Mouse (Mus musculus) hindbrain, embryonic 14.5 days (tissue): ENCODE measurements at regions not wholly inside any gene's neighbourhood (a gene's known extent, or its start where the extent isn't known, plus 50 kb on each side); places are given as distances from the start of the nearest gene placed in this dataset.

ENCODE experiments used
- ATAC-seq: fragments of 200-750 bp; cut with Nextera tagmentation; 2 replicates; pipeline ENCODE4 v1.8.0; 2017; ENCODE audit warnings: moderate number of reproducible peaks, mild to moderate bottlenecking, moderate TSS enrichment, moderate library complexity; ENCODE audit not compliant: low FRiP score
- DNase-seq: peaks from one replicate; pipeline ENCODE4 v3.0.0-alpha.2; 2015; ENCODE audit warnings: low spot score
- H3K27ac ChIP-seq: fragments of 300-500 bp; sonication (generic); 2 replicates; pipeline ENCODE4 v1.5.1; 2014; ENCODE audit warnings: mild to moderate bottlenecking, moderate library complexity
- H3K27me3 ChIP-seq: fragments of 300-500 bp; sonication (generic); 2 replicates; pipeline ENCODE4 v1.6.1; 2014; ENCODE audit warnings: mild to moderate bottlenecking, low read length, mixed read lengths; ENCODE audit not compliant: control insufficient read depth, insufficient read depth
- H3K36me3 ChIP-seq: fragments of 300-500 bp; sonication (generic); replicated peaks from 2 replicates; pipeline ENCODE4 v1.6.1; 2014; ENCODE audit not compliant: control insufficient read depth, insufficient read depth
- H3K4me1 ChIP-seq: fragments of 300-500 bp; sonication (generic); replicated peaks from 2 replicates; pipeline ENCODE4 v1.6.1; 2014; ENCODE audit warnings: antibody characterized with exemption, low read length, mixed read lengths; ENCODE audit not compliant: control insufficient read depth, insufficient read depth
- H3K4me2 ChIP-seq: fragments of 300-500 bp; sonication (generic); replicated peaks from 2 replicates; pipeline ENCODE4 v1.6.1; 2014; ENCODE audit warnings: mild to moderate bottlenecking, moderate library complexity
- H3K4me3 ChIP-seq: fragments of 300-500 bp; sonication (generic); replicated peaks from 2 replicates; pipeline ENCODE4 v1.5.1; 2014; ENCODE audit warnings: mild to moderate bottlenecking, low read length
- H3K9ac ChIP-seq: fragments of 300-500 bp; sonication (generic); 2 replicates; pipeline ENCODE4 v1.6.1; 2014
- H3K9me3 ChIP-seq: fragments of 300-500 bp; sonication (generic); 2 replicates; pipeline ENCODE4 v1.6.1; 2016; ENCODE audit warnings: low read length; ENCODE audit not compliant: control insufficient read depth
- WGBS: fragments of 180-500 bp; shearing (Covaris S2); extraction: QIAGEN DNeasy Blood & Tissue Kit; methylation state at CpG from one replicate; pipeline ENCODE4 v1.1.7; 2014; 5-methylcytosine and 5-hydroxymethylcytosine counted together

DNA sequence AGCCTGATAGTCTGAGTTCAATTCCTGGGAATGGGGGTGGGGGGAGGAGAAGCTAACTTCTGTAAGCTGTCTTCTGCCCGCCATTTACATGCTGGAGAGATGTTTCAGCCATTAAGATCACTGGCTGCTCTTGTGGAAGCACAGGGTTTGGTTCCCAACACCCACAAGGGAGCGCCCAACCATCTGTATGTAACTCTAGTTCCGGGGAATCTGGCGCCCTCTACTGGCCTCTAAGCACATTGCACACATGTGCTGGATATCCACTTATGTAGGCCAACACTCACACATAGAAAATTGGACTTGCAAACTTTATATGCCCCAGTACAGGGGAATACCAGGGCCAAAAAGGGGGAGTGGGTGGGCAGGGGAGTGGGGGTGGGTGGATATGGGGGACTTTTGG lies 126.9 kb downstream of the Postn start:
- no peak overlapping the region for H3K27ac ChIP-seq
- WGBS = 68% methylated on average over 4 of the region's 4 CpGs
- no peak overlapping the region for H3K4me3 ChIP-seq
- H3K9ac ChIP-seq = no peak overlapping the region
- no peak for DNase-seq
- no peak for ATAC-seq
- H3K4me2 ChIP-seq = no peak overlapping the region
- H3K36me3 ChIP-seq = no peaks in the 10 kb centered on the region
- no peaks in the 10 kb centered on the region for H3K4me1 ChIP-seq
- peaks cover 3% of the 10 kb centered on the region; the same call in 1 of the 2 replicates for H3K9me3 ChIP-seq
- no peaks in the 10 kb centered on the region for H3K27me3 ChIP-seq

DNA sequence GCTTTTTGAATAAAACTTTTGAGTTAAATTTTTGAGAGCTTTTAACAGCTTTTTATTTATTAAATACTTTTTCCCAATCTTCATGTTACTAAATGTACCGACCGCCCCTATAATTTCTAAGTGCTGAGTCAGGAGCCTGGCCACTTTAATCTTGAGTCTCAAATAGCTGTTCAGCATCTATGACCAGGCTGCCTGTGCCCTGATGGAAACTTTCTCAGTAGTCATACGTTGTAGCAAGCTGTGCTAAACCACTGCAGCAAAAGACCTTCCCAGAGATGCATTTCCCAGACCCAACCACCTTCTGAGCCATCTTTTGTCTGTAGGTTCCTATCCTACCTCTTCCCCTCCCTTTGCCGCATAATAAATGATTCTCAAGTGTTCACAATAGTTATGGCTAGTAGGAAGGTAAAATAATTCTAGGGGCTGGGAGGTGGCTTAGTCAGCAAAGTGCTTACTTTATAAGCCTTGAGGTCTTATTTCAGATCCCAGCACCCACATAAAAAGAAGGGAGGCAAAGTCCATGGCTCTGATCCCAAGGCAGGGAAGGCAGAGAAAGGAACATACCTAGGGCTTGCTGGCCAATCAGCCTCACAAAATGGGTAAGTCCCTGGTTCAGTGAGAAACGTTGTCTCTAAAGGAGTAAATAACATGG lies 129.5 kb downstream of the Postn start:
- H3K27me3 ChIP-seq = no peaks in the 10 kb centered on the region
- no peak for ATAC-seq
- peaks cover 3% of the 10 kb centered on the region; the same call in 1 of the 2 replicates for H3K9me3 ChIP-seq
- WGBS = 85% methylated on average over 5 of the region's 5 CpGs
- H3K4me1 ChIP-seq = no peaks in the 10 kb centered on the region
- no peak overlapping the region for H3K9ac ChIP-seq
- H3K4me3 ChIP-seq = no peak overlapping the region
- H3K4me2 ChIP-seq = no peak overlapping the region
- H3K27ac ChIP-seq = no peak overlapping the region
- no peak for DNase-seq
- H3K36me3 ChIP-seq = no peaks in the 10 kb centered on the region

DNA sequence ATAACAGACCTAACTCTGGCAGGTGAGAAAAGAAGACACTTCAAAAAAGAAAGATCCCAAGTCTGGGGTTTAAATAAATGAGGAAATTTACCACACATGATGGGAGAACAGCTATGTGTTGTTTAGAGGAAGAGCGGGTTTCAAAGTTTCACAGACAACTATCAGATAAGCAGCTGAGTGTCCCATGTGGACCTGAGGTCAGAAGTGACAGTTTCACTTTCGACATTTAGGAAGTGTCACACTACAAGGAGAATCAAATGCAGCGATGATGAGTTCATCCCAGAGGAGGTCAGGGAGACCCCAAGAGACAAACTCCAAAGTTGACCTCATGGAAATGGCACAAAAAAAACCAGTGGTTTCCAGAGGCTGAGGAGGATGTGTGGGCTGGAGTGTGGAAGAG lies 132.7 kb downstream of the Postn start:
- H3K9me3 ChIP-seq = no peaks in the 10 kb centered on the region
- no peaks in the 10 kb centered on the region for H3K27me3 ChIP-seq
- no peaks in the 10 kb centered on the region for H3K4me1 ChIP-seq
- no peaks in the 10 kb centered on the region for H3K36me3 ChIP-seq
- no peak overlapping the region for H3K27ac ChIP-seq
- no peak overlapping the region for H3K4me2 ChIP-seq
- ATAC-seq (no peak), DNase-seq (no peak)
- no peak overlapping the region for H3K4me3 ChIP-seq
- WGBS = 87% methylated on average over 3 of the region's 3 CpGs
- no peak overlapping the region for H3K9ac ChIP-seq

DNA sequence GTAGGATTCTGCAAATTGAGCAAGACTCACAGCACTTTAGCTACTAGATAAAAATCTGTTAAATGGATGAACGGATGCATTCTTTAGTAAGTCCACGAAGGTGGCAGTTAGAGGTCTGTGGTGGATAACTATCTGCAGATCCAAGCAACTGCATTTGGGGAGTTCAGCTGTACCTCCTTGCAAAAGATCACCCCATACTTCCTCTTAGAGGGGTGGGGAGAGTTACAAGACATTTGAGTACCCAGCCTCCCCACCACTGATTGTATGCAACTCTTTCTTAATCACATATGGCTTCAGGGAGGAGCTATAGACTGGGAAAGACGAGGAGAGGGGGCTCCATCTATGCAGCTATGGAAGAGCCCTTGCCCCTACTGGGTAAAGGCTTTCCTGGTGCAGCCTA lies 144.1 kb downstream of the Postn start:
- no peak overlapping the region for H3K27ac ChIP-seq
- no peaks in the 10 kb centered on the region for H3K9me3 ChIP-seq
- ATAC-seq (no peak), DNase-seq (no peak)
- 77% methylated on average over 3 of the region's 3 CpGs for WGBS
- H3K4me3 ChIP-seq = no peak overlapping the region
- H3K4me2 ChIP-seq = no peak overlapping the region
- no peaks in the 10 kb centered on the region for H3K27me3 ChIP-seq
- no peaks in the 10 kb centered on the region for H3K4me1 ChIP-seq
- H3K9ac ChIP-seq = no peak overlapping the region
- H3K36me3 ChIP-seq = no peaks in the 10 kb centered on the region

DNA sequence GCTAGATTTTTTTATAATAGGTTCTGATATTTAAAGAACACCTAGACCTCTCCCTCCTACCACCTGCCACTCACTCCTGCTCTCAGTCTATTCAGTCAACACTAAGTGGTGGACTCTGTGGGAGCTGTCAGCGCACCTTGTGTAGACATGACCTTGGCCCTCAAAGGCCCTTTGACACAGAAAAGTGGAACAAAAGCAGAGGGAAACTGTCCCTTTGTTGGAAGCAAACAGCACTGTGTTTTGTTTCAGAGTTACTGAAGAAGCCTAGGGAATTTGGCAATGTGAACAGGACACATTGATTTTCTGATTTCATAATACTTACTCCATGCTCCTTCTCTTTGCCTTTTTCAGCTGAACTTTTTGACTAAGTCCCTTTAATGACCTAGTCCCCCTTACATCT lies 146.7 kb downstream of the Postn start:
- no peaks in the 10 kb centered on the region for H3K36me3 ChIP-seq
- no peaks in the 10 kb centered on the region for H3K9me3 ChIP-seq
- no peak overlapping the region for H3K4me2 ChIP-seq
- DNase-seq (no peak), ATAC-seq (no peak)
- H3K4me1 ChIP-seq = no peaks in the 10 kb centered on the region
- no peak overlapping the region for H3K9ac ChIP-seq
- 76% methylated on average over 1 of the region's 1 CpGs for WGBS
- H3K4me3 ChIP-seq = no peak overlapping the region
- H3K27ac ChIP-seq = no peak overlapping the region
- no peaks in the 10 kb centered on the region for H3K27me3 ChIP-seq

DNA sequence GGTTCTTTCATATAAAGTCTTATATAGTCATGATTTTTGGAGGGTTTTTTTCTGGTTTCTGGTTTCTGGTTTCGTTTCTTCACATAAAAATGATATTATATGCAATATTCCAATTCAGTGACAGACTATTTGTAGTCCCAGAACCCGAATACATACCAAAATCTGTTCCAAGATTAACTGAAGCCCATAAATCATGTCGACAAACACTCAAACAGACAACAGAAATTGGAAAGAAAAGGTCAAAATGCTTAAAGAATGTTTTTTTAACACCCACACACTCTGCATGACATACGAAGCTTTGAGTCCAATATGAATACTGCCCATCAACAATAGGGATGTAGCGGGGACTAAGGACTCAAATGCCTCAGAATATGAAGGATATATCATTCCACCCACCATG lies 148.0 kb downstream of the Postn start:
- no peak for ATAC-seq
- no peak overlapping the region for H3K4me3 ChIP-seq
- no peaks in the 10 kb centered on the region for H3K4me1 ChIP-seq
- DNase-seq = no peak
- no peak overlapping the region for H3K4me2 ChIP-seq
- H3K9ac ChIP-seq = no peak overlapping the region
- H3K27me3 ChIP-seq = no peaks in the 10 kb centered on the region
- no peaks in the 10 kb centered on the region for H3K9me3 ChIP-seq
- H3K36me3 ChIP-seq = no peaks in the 10 kb centered on the region
- no peak overlapping the region for H3K27ac ChIP-seq
- 76% methylated on average over 5 of the region's 5 CpGs for WGBS

DNA sequence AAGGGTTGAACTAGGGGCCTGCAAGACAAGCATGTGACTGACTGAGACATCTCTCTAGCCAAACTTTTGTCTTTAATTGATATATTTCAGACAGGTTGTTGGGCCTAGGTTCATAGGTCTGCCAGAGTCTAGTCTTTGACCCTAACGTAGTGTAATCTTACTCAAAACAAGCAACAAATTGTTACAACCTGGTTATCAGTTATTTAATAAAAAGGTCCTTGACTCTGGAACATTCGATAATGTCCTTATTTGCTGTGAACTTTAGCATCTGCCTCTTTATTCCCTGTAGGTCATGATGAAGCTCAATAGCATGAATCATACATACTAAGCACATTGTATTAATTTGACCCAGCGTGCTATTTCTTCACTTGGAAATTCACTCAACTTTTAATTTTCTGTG lies 156.3 kb downstream of the Postn start:
- ATAC-seq (no peak), DNase-seq (no peak)
- Histone ChIP-seq H3K9ac (no peak overlapping the region), H3K27me3 (no peaks in the 10 kb centered on the region), H3K4me3 (no peak overlapping the region), H3K36me3 (no peaks in the 10 kb centered on the region), H3K27ac (no peak overlapping the region), H3K9me3 (peaks cover 8% of the 10 kb centered on the region), H3K4me1 (no peaks in the 10 kb centered on the region), H3K4me2 (no peak overlapping the region)
- 90% methylated on average over 3 of the region's 3 CpGs for WGBS

DNA sequence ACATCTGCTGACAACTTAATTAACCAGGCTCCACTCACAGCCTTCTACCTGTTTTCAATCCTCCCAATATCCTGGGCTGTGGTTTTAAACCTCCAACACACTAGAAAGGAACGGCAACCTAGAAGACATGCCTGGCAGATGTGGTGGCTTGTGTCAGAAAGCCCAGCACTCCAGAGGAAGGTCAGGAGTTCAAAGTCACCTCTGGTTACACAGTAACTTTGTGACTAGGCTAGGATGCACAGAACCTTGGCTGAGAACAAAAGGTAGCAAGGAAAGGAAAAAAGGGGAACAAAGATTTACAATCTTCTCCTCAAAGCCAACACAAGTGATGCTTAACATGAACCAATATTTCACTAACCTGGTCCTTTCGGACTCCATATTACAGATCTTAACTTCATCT lies 161.8 kb downstream of the Postn start:
- Histone ChIP-seq H3K4me1 (no peaks in the 10 kb centered on the region), H3K27me3 (no peaks in the 10 kb centered on the region), H3K4me2 (no peak overlapping the region), H3K36me3 (no peaks in the 10 kb centered on the region), H3K9ac (no peak overlapping the region), H3K4me3 (no peak overlapping the region), H3K27ac (no peak overlapping the region), H3K9me3 (peaks cover 8% of the 10 kb centered on the region)
- no peak for ATAC-seq
- WGBS = 95% methylated on average over 2 of the region's 2 CpGs
- DNase-seq = no peak

DNA sequence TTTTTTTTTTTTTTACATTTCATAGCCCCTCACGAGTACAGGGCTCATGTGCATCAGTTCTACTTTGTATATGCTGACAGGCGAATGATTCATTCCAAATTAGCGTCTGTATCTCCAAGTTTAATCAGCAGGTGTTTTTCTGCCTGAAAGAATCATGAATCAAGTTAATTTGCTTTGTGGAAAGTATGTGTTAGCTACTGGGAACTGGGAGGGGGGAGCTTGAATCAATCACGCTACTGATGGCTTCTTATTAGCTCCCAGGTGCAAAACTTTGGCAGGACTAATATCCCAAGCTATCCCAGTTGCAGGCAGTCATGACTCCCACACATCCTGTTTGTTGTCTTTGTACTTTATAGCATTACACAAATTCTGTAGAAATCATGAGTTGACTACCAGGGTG lies 165.7 kb downstream of the Postn start:
- H3K4me1 ChIP-seq = no peaks in the 10 kb centered on the region
- H3K4me3 ChIP-seq = no peak overlapping the region
- 74% methylated on average over 4 of the region's 4 CpGs for WGBS
- no peak overlapping the region for H3K27ac ChIP-seq
- H3K9ac ChIP-seq = no peak overlapping the region
- no peak overlapping the region for H3K4me2 ChIP-seq
- H3K27me3 ChIP-seq = no peaks in the 10 kb centered on the region
- DNase-seq = no peak
- ATAC-seq = no peak
- H3K9me3 ChIP-seq = no peaks in the 10 kb centered on the region
- no peaks in the 10 kb centered on the region for H3K36me3 ChIP-seq

DNA sequence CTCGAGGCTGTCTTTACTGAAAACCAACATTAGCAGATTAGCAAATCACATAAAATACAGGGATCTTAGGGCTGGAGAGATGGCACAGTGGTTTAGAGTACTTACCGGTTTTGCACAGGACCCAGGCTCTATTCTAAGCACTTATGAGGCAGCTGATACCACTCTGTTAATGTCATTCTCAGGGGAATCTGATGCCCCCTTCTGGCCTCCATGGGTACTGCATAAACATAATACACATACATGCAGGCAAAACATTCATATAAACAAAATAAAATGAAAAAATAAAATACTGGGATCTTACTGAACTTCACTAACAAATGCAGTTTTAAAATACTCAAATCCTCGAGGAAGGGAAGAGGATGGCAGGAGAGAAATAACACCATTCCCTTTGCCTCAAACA lies 164.3 kb upstream of the Supt20 start:
- H3K9ac ChIP-seq = no peak overlapping the region
- WGBS = 81% methylated on average over 3 of the region's 3 CpGs
- H3K27me3 ChIP-seq = no peaks in the 10 kb centered on the region
- DNase-seq = no peak
- no peak overlapping the region for H3K27ac ChIP-seq
- H3K4me2 ChIP-seq = no peak overlapping the region
- ATAC-seq = no peak
- H3K36me3 ChIP-seq = no peaks in the 10 kb centered on the region
- H3K4me3 ChIP-seq = no peak overlapping the region
- no peaks in the 10 kb centered on the region for H3K9me3 ChIP-seq
- H3K4me1 ChIP-seq = no peaks in the 10 kb centered on the region
